Mouse (Mus musculus): Measurements from ENCODE around the gene Cdhr4. TPM values are rescaled to one million over a fixed set of nuclear protein-coding genes. Genes with fewer than 3 reads are reported as not detected.

Gene Cdhr4
- total RNA-seq, 2 experiments from 2014 or later: 4.0 TPM

DNA sequence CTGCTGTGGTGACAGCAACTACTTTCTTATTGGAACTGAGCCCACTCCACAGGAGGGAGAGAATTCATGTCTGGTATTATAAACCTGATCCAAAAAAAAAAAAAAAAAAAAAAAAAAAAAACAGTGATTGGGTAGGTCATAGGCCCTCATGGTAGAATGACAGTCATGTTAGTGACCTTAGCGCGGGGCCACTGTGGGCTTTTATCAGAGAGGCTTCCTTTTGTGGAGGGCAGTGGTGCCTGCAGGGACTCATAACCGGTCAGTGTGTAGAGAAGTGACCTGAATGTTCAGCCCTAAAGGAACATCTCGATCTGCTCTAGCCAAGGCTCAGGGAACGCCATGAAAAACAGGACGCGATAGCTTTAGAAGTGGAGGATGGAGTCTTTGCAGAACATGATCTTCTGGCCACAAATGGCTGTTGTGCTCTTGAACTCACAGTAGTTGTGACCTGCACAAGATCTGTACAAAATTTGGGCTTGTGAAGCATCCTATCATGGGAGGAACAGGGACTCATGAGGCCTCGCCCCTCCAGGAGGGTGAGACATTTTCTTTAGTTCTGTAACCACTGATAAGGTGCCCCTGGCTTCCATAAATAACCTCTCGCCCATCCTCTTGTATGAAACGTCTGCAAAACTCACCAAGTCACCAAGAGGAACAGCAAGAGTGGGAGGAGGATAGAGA is 17.7 kb upstream of the Cdhr4 start:
- no peak for DNase-seq (ENCODE audit: low spot score in 2 of 2)

- DNase-seq (ENCODE audit: low spot score in 2 of 2): no peak
Measured at GRCm38 (mm10) chr9:107975399-107976386, 16.6 kb upstream of the Cdhr4 start, which contains the start of gene Uba7. Uba7 (plus strand) TSS chr9:107975505.

GRCm38 (mm10) chr9:107978815-107979214 is 13.5 kb upstream of the Cdhr4 start:
- DNase-seq (ENCODE audit: low spot score in 2 of 2): no peak

GRCm38 (mm10) chr9:107981684-107982605 is 10.4 kb upstream of the Cdhr4 start:
- peak in 1 of 2 experiments; percentile 62 for DNase-seq (ENCODE audit: low spot score in 2 of 2)

GRCm38 (mm10) chr9:107982681-107983346 is 9.5 kb upstream of the Cdhr4 start, which contains the start of gene Gm20661:
Gm20661 (plus strand) TSS chr9:107983058.
- DNase-seq (ENCODE audit: low spot score in 2 of 2): peak; percentile 63 to 77

- DNase-seq (ENCODE audit: low spot score in 2 of 2): peak; percentile 31 to 61
Measured at GRCm38 (mm10) chr9:107983421-107983890, 8.8 kb upstream of the Cdhr4 start.

DNA sequence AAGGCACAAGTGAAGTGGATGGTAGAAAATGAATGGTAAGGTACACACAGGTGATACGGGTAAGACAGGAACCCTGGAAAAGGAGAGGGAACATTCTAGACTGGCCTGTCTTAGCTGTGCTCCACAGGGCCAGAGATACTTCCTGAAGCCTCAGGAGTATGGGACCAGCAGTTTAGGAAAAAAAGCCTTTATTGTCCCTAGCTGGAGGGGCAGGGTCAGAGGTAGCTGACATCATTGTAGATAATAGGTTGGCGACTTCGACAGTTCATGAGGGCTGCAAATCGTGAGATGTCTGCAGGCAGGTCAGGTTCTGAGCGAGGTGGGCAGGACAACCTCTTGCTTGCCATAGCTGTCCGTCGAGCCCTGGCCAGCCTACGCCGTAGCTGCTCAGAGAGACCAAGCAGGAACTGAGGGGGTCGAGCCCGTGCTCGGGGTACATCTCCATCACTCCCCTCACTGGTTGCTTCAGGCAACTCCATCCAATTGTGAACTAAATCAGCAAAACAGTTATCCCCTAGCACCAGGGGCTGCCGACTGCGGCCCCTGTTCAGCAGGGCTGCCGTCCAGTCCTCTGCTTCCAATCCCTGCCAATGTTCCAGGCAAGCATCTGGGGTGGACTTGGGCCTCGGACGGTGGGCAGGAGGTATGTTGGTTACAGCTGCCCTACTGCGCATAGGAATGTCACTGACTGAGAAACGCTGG is 8.1 kb upstream of the Cdhr4 start:
- no peak for DNase-seq (ENCODE audit: low spot score in 2 of 2)

DNA sequence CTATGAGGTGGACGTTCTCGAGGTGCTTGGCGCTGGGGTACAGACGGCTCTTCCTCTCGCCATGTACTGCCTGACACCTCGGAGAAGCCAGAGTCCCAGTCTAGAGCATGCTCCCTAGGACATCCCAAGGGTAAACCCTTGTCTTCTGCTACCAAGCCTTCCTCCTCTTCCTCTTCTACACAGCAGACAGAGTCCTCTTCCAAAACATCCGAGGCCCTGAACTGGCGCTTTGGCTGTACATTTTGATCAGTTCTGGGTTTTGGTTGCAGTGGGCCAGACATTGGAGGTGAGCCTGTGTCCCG is 7.6 kb upstream of the Cdhr4 start:
- DNase-seq (ENCODE audit: low spot score in 2 of 2): no peak

- DNase-seq (ENCODE audit: low spot score in 2 of 2): peak; percentile 78
Measured at GRCm38 (mm10) chr9:107985131-107986119, 6.9 kb upstream of the Cdhr4 start, which contains the start of gene Inka1. Inka1 (minus strand) TSS chr9:107985879.

GRCm38 (mm10) chr9:107986376-107986775 is 5.9 kb upstream of the Cdhr4 start:
- peak; percentile 73 to 79 for DNase-seq (ENCODE audit: low spot score in 2 of 2)

DNA sequence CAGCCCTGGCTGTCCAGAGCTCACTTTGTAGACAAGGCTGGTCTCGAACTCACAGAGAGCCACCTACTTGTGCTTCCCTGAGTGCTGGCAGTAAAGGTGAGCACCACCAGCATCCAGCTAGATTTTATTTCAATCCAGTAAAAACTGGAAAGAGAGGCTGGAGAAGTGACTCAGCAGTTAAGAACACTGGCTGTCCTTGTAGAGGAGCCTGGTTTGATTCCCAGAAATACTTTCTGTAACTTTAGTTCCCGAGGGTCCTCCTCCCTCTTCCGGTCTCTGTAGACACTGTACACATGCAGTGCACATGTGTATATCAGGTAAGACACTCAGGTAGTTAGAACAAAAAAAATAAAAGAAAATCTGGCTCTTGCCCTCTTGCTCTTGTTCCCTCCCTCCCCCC is 4.3 kb upstream of the Cdhr4 start:
- no peak for DNase-seq (ENCODE audit: low spot score in 2 of 2)

GRCm38 (mm10) chr9:107993013-107993412 is 716 bp downstream of the Cdhr4 start:
- no peak for DNase-seq (ENCODE audit: low spot score in 2 of 2)

- no peak for DNase-seq (ENCODE audit: low spot score in 2 of 2)
Measured at GRCm38 (mm10) chr9:107994464-107994863, 2.2 kb downstream of the Cdhr4 start.

GRCm38 (mm10) chr9:107995513-107995912 is 3.2 kb downstream of the Cdhr4 start:
- no peak for DNase-seq (ENCODE audit: low spot score in 2 of 2)

DNA sequence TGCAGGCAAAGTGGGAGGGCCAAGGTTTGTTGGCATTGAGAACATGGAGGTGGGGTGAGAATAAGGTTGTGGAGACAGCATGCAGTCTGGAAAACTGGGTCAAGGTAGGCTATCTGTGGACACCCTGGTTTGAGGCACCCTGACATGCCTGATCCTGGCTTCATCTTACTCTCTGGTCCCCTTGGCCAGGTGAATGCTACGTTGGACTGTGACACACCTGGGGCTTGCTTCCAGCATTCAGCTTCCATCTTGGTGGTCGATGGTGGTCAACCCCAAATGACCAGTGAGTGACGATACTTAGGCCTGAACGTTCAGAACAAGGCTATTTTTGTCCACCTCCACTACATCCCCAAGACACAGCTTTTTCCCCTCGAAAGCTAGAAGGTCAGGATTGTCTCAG is 3.8 kb downstream of the Cdhr4 start, which contains the start of gene Gm20662:
TSS of gene Gm20662 (plus strand) at position 301 of the 400 bp plus-strand sequence.
- no peak for DNase-seq (ENCODE audit: low spot score in 2 of 2)

- DNase-seq (ENCODE audit: low spot score in 2 of 2): peak; percentile 100
Measured at GRCm38 (mm10) chr9:108001922-108002770, 9.8 kb downstream of the Cdhr4 start, which contains the start of gene Ip6k1. Ip6k1 (plus strand) TSS chr9:108002501.
